Mouse (Mus musculus): Measurements from ENCODE around the gene Zfp467.

The Zfp467 gene

DNA sequence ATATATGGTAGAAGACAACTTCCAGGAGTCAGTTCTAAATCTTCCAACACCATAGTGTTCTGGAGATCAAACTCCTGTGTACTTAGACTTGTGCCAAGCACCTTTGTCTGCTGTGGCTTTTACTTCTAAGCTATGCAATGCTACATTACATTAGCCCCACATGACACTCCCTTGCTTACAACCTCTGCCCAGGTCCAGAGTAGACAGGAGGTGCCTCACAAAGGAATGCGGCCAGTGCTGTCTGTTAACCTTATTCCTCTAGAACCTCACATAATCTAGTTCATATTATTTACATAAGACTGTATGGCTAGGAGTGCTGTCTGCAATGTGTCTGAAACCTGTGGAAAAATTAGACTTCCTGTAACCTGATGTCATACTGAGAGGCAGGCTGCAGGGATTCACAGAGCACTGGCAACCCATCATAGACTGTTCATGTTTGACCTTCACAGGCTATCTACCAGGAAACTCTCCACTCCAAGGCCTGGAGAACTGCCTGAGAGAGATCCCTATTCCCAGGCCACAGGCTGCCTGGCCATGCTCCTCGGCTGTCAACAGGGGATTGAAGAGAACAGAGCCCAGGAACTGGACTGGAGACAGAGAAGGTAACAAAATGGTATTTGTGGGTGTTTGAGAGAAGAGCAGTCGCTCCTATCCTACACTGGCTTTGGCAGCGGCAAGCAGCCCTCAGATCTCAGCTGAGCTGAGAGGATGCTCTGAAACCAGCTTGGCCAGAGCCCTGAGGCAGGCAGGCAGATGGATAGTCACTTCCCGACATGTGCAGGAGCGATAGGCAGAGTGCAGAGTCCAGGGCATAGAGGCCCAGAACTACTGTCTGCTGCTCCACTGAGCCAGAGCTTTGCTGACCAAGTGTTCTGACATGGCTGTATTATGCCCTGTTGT, 34.2 kb downstream of the Zfp467 start:
- no peak for DNase-seq (ENCODE audit: low spot score)

- no peak for DNase-seq (ENCODE audit: low spot score)
Measured at GRCm38 (mm10) chr6:48410551-48410950, 35.1 kb downstream of the Zfp467 start.

GRCm38 (mm10) chr6:48409726-48410343, 35.8 kb downstream of the Zfp467 start:
- no peak for DNase-seq (ENCODE audit: low spot score)

DNA sequence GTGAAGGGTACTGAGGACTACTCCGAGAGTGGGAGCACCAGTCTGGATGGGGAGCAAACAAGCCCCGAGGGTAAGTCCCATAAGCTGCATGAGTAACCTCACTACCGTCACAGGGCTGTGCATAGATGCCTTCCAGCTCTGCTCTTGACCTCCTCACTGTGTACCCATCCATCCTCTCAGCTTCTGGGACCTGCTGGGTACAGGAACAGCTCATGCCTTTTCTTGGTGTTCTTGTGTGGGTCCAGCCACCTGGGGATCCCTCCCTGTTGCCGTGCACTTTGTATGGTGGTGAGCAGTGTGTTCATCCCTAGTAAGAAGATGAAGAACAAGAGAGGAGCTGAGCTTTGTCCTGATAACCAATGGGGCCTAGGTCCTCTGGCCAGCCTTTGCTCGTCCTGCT, 41.6 kb downstream of the Zfp467 start:
- no peak for DNase-seq (ENCODE audit: low spot score)

DNA sequence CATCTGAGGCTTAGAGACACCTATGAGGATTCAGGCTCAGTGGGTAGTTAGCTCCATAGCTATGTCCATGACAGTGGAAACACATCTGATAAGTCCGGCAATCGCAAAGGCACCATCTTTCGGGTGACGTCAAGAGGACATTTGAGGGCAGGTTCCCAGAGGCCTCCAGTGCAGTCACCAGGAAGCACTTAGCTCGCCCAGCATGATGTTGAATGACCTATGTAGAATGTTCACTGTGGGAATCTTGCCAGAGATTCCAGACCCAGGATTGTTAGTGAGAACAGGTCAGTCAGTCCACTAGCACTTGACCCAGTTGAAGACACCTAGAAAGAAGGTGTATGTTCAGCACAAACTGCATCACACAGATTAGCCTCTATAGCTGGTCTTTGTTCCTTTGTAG, 45.7 kb downstream of the Zfp467 start:
- no peak for DNase-seq (ENCODE audit: low spot score)

GRCm38 (mm10) chr6:48397336-48397735, 48.3 kb downstream of the Zfp467 start:
- peak; percentile 62 for DNase-seq (ENCODE audit: low spot score)

DNA sequence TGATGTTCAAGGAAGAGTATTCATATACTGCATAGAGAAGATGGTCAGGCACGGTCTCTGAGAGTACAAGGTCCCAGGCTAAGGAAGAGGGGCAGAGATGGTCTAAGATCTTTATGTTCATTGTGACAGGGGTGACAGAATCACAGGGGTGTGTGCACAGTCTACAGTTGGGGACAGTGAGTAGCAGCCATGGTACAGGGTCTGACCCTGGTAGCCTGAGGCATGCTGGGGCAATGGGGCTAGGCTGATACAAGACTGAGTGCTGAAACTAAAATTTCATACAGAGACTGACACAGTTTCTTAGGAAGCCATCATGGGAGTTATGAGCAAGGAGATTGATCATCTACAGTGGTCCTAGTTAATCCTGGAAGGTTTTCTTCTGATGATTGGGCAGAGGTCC, 48.9 kb downstream of the Zfp467 start:
- DNase-seq (ENCODE audit: low spot score), result no peak

DNA sequence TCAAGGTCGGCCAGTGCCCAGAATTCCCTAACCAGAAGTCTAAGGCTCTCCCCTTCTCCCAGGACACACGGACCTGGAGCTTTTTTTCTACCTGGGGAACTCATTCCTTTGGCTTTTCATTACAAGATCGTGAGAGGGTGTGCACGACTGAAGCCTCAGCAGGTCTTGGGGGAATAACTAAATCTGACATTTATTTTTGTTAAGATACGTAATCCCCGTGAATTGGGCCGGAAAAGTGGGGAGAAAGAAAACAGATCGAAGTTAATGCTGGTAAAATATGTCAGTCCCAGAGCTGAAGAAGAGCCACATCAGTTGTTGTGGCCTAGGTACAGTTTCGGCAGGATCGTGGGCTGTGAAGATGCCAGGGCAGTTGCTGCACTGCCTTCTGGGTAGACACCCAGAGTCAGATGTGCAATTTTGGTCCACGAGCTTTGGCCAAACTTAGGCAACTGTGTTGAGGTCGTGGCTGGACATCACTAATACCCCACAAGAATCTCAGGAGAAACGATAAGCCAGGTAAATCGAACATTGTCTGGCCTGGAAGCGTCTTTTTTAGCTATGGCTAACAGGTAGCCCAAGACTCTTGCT, 49.5 kb downstream of the Zfp467 start:
- peak; percentile 4 for DNase-seq (ENCODE audit: low spot score)

- DNase-seq (ENCODE audit: low spot score), result peak; percentile 88
Measured at GRCm38 (mm10) chr6:48395105-48396007, 50.3 kb downstream of the Zfp467 start, which contains the start of gene Krba1. Gene Krba1 (plus strand): TSS chr6:48395586.

DNA sequence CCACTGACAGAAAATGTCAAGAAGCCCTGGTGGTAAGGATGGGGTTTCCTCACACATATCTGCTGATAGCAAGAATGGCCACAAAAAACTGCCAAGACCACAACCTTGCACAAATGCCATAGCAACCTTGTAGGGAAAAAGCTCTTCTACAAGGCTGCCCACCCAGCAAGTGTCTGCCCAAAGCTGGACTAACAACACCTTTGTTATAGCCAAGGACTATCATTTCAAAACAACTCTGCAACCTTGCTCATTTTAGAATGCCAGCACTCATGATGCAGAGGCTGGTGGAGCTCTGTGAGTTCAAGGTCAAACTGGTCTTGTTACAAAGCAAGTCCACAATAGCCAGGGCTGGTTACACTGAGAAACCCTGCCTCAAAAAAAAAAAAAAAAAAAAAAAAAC, 51.8 kb downstream of the Zfp467 start:
- DNase-seq (ENCODE audit: low spot score), result no peak

GRCm38 (mm10) chr6:48388221-48388620, 57.4 kb downstream of the Zfp467 start:
- DNase-seq (ENCODE audit: low spot score), result no peak
